Mouse (Mus musculus): ENCODE measurements around the gene Arl16. TPM values are rescaled to one million over a fixed set of nuclear protein-coding genes. Genes with fewer than 3 reads are reported as not detected.

Arl16 gene
- polyA plus RNA-seq, 1 experiment, result not detected

GRCm38 (mm10) chr11:120445475-120445874 lies 21.9 kb downstream of the Arl16 start:
- H3K4me3 ChIP-seq (ENCODE audit: insufficient read depth, low read depth, low read length), result no peak overlapping the region
- TF ChIP-seq CTCF (IDR thresholded peaks at IDR 0.05; ENCODE audit: insufficient read depth, low read depth, low read length) (no peak), POLR2A (IDR thresholded peaks at IDR 0.05; ENCODE audit: insufficient read depth, low read depth, low read length) (no peak)
- WGBS, result 75% methylated on average over 3 of the region's 3 CpGs
- no peak overlapping the region for H3K27ac ChIP-seq (ENCODE audit: insufficient read depth, low read depth, low read length)
- H3K4me1 ChIP-seq (ENCODE audit: control insufficient read depth, insufficient read depth, low read length), result no peaks in the 10 kb centered on the region

GRCm38 (mm10) chr11:120444106-120444505 lies 23.3 kb downstream of the Arl16 start:
- no peaks in the 10 kb centered on the region for H3K4me1 ChIP-seq (ENCODE audit: control insufficient read depth, insufficient read depth, low read length)
- 78% methylated on average over 6 of the region's 6 CpGs for WGBS
- H3K4me3 ChIP-seq (ENCODE audit: insufficient read depth, low read depth, low read length), result no peak overlapping the region
- TF ChIP-seq CTCF (IDR thresholded peaks at IDR 0.05; ENCODE audit: insufficient read depth, low read depth, low read length) (no peak), POLR2A (IDR thresholded peaks at IDR 0.05; ENCODE audit: insufficient read depth, low read depth, low read length) (no peak)
- no peak overlapping the region for H3K27ac ChIP-seq (ENCODE audit: insufficient read depth, low read depth, low read length)

GRCm38 (mm10) chr11:120442765-120443280 lies 24.6 kb downstream of the Arl16 start:
- H3K27ac ChIP-seq (ENCODE audit: insufficient read depth, low read depth, low read length), result no peak overlapping the region
- TF ChIP-seq POLR2A (IDR thresholded peaks at IDR 0.05; ENCODE audit: insufficient read depth, low read depth, low read length) (no peak), CTCF (IDR thresholded peaks at IDR 0.05; ENCODE audit: insufficient read depth, low read depth, low read length) (no peak)
- H3K4me3 ChIP-seq (ENCODE audit: insufficient read depth, low read depth, low read length), result no peak overlapping the region
- H3K4me1 ChIP-seq (ENCODE audit: control insufficient read depth, insufficient read depth, low read length), result no peaks in the 10 kb centered on the region
- 92% methylated on average over 3 of the region's 3 CpGs for WGBS

DNA sequence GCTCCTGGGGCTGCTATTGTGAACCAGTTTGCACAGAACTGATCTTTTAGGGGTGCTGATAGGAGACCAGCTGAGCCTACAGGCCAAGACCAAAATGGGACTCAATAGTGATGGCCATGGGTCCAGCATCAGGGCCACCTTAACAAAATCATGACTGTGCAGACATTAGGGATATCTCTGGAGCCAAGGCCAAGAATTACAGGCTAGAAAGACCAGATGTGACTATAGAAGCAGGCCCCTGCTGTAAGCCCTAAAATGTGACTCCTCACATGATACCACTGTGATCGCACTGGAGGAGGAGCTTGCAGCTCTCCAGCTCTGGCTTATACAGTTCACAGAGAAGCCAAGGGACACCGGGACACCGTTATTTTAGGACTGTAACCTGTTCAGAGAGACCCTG lies 25.1 kb downstream of the Arl16 start, which contains the start of gene Tspan10:
Tspan10 (plus strand) TSS at position 301 of the 400 bp plus-strand sequence.
- 88% methylated on average over 3 of the region's 3 CpGs for WGBS
- no peaks in the 10 kb centered on the region for H3K4me1 ChIP-seq (ENCODE audit: control insufficient read depth, insufficient read depth, low read length)
- no peak within 1 kb of the TSS for H3K4me3 ChIP-seq (ENCODE audit: insufficient read depth, low read depth, low read length)
- TF ChIP-seq POLR2A (IDR thresholded peaks at IDR 0.05; ENCODE audit: insufficient read depth, low read depth, low read length) (no peak), CTCF (IDR thresholded peaks at IDR 0.05; ENCODE audit: insufficient read depth, low read depth, low read length) (no peak)
- H3K27ac ChIP-seq (ENCODE audit: insufficient read depth, low read depth, low read length), result no peak within 1 kb of the TSS

DNA sequence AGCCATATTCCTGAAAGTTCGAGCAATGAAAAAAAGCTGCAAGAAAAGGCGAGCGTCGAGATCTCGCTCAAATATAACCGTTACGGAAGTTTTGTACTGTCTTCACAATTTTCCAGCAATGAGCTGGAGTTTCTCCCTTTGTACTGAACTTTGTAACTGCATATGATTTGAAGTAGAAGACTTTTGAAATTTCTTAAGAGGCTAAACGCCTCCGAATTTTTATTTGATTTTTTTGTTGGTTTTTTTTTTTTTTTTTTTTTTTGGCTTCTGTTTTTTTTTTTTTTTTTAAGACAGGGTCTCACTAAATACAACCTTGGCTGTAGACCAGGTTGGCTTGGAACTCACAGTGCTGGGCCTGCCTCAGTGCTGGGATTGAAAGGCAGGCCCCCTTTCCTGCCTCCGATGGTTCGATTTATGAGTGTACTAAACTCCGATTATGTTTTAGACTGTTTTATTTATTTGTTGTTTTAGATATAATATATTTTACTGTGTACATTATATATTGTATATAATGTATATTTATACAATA lies 29.5 kb downstream of the Arl16 start:
- WGBS, result 15% methylated on average over 12 of the region's 12 CpGs
- TF ChIP-seq CTCF (IDR thresholded peaks at IDR 0.05; ENCODE audit: insufficient read depth, low read depth, low read length) (no peak), POLR2A (IDR thresholded peaks at IDR 0.05; ENCODE audit: insufficient read depth, low read depth, low read length) (no peak)
- H3K4me3 ChIP-seq (ENCODE audit: insufficient read depth, low read depth, low read length), result peak overlapping the region; percentile 99
- H3K4me1 ChIP-seq (ENCODE audit: control insufficient read depth, insufficient read depth, low read length), result no peaks in the 10 kb centered on the region
- H3K27ac ChIP-seq (ENCODE audit: insufficient read depth, low read depth, low read length), result no peak overlapping the region

DNA sequence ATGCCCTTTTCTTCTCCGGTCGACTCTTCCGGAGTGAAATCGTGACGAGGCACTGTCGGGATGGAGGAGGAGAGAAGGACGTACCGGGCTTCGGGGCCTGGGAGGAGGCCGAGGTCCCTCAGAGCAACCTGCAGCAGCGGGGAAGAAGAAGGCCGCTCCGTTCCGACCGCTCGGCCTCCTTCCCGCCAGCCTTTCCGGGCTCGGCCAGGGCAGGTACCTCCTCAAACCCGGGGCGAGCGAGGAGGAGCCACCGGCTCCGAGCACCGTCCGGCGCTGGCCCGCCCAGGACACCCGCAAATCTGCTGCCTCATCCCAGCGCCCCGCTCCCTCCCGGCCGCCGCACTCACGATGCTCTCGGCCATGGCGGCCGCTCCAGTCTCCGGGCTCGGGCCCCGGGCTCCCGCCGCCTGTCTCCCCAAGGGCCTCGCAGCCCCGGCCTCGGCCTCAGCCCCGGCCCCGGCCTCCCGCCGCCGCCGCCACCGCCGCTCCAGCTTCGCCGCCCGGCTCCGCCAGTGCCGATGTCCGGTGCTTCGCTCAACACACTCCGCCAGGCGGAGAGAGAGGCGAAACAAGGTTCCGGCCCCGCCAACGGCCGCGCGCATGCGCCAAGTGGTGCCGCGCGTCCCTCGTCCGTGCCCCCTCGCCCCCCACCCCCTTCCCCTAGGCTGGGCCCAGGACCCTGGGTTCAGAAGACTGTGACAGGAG lies 30.1 kb downstream of the Arl16 start, which contains the start of gene Nploc4:
Nploc4 (minus strand) TSS at position 557 of the 705 bp plus-strand sequence.
- TF ChIP-seq CTCF (IDR thresholded peaks at IDR 0.05; ENCODE audit: insufficient read depth, low read depth, low read length) (no peak), POLR2A (IDR thresholded peaks at IDR 0.05; ENCODE audit: insufficient read depth, low read depth, low read length) (peak; percentile 65)
- H3K4me1 ChIP-seq (ENCODE audit: control insufficient read depth, insufficient read depth, low read length), result no peaks in the 10 kb centered on the region
- WGBS, result under 1% methylated on average over 75 of the region's 77 CpGs
- H3K4me3 ChIP-seq (ENCODE audit: insufficient read depth, low read depth, low read length), result peak within 1 kb of the TSS; percentile 99
- H3K27ac ChIP-seq (ENCODE audit: insufficient read depth, low read depth, low read length), result peak within 1 kb of the TSS; percentile 20; the same call in 1 of the 2 replicates

DNA sequence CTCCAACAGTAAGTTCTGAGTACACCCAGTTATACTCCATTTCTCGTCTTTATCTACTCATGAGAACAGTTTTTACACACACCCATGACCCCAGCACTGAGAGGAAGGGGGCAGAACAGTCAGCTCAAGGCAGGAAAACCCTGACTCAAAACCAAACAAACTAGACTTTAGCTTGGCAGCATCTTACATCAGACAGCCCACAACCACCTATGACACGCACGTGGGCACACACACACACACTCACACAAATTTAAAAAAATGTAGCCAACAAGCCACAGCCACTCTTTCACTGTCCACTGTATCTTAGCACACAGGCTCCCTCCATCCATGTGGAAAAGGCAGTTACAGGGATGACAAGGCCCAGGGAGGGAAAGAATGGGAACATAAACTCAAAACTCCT lies 40.7 kb downstream of the Arl16 start:
- Histone ChIP-seq H3K4me1 (ENCODE audit: control insufficient read depth, insufficient read depth, low read length) (no peaks in the 10 kb centered on the region), H3K27ac (ENCODE audit: insufficient read depth, low read depth, low read length) (no peak overlapping the region), H3K4me3 (ENCODE audit: insufficient read depth, low read depth, low read length) (no peak overlapping the region)
- TF ChIP-seq CTCF (IDR thresholded peaks at IDR 0.05; ENCODE audit: insufficient read depth, low read depth, low read length) (no peak), POLR2A (IDR thresholded peaks at IDR 0.05; ENCODE audit: insufficient read depth, low read depth, low read length) (no peak)
- WGBS, result 90% methylated on average over 3 of the region's 3 CpGs

DNA sequence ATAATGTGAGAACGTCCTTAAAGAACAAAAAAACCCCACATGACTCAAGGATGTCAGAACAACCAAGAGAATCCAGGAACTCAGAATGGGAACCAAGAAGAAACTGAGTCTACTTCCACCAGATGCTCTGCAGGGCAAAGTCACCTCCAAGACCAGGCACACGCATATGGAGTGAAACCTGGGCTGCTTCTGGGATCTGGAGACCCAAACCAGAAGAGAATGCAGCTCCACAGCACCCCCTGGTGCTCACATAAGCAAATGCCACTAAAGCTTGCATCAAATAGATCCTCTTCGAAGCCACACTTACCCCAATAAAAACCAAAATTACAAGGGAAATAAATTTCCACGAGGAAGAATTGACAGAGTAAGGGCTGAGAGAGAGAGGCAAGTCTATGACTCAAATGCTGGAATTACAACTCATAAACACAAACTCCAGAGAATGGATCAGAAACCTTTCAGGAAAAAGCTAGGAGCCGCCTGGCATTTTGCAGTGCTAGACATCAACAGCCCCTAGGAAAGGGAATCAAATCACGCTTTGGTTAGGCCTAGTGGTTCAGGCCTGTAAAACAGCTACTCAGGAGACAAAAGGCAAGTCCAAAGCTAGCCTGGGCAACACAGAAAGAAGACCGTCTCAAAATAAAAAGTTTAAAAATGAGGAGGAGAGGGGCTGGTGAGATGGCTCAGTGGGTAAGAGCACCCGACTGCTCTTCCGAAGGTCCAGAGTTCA lies 43.7 kb downstream of the Arl16 start:
- Histone ChIP-seq H3K27ac (ENCODE audit: insufficient read depth, low read depth, low read length) (no peak overlapping the region), H3K4me3 (ENCODE audit: insufficient read depth, low read depth, low read length) (no peak overlapping the region), H3K4me1 (ENCODE audit: control insufficient read depth, insufficient read depth, low read length) (no peaks in the 10 kb centered on the region)
- TF ChIP-seq CTCF (IDR thresholded peaks at IDR 0.05; ENCODE audit: insufficient read depth, low read depth, low read length) (0 out of 2 replicates have a peak, but pooled peaks have one; percentile 36), POLR2A (IDR thresholded peaks at IDR 0.05; ENCODE audit: insufficient read depth, low read depth, low read length) (no peak)
- WGBS, result 56% methylated on average over 9 of the region's 9 CpGs
